Mouse (Mus musculus): ENCODE data around the gene Skap2.

DNA sequence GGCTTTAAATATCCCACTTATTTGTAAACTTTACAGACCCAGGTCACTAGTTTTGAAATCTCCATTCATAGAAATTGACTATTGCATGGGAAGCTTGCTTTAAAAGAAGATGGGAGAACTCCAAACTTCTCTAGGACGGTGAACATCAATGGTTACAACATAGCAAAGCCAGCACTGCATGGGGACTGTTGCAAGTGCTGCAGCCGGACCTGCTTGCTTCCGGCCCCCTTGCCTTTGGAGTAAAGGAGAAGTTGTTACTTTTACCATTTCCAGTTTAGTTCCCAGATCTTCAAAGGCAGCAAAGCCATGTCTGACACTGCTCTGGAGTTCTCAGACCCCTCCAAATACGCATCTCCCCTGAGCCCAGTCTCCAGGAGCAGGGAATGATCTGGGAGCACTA is 159.7 kb downstream of the Skap2 start:
- TF ChIP-seq CTCF (conservative IDR thresholded peaks at IDR 0.05; ENCODE audit: insufficient read depth, insufficient read length, low read depth, low read length): no peak
- no peak for TF ChIP-seq POLR2A (IDR thresholded peaks at IDR 0.05; ENCODE audit: low read depth, low read length)
